18 mouse cellular contexts compared by ENCODE assay signal in the genomic region with DNA sequence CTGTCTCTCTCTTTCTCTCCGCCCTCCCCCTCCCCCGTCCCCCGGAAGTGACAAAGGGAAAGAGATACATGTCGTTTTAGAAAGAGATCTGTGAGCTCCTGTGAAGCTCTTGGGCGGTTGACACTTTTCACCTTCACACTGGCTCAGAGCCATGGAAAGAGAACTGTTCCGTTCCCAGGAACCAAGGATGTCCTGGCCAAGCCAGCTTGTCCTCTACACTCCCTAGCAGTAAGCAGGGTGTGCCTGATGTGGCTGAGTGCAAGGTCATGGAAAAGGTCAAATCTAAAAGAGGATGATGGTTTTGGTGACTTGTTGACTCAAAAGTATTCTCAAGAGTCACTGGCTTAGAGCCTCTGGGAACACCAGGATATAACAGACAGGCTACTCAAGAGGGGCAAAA.
DNase-seq lines count a peak whose midpoint lies in the region; ATAC-seq and TF ChIP-seq lines count a peak whose summit lies in the region.
"Had no signal": no experiment of that assay in that cellular context is flagged by ENCODE, and none has a peak within 500 bp of the region (broad histone marks: within the 10 kb centered on the region; RNA-seq: fewer than 3 reads in every experiment).

No protein-coding gene starts in this region.

- H3K4me3 ChIP-seq in lung, embryonic 14.5 days (ENCODE audit: low read depth, low read length), result no peak overlapping the region
- no peak overlapping the region for H3K4me3 ChIP-seq in heart, embryonic 11.5 days (ENCODE audit: low read depth, low read length)
- no peak overlapping the region for H3K4me3 ChIP-seq in hindbrain, embryonic 11.5 days (ENCODE audit: low read depth, low read length)
- H3K4me3 ChIP-seq: embryonic facial prominence, embryonic 15.5 days; forebrain, embryonic 13.5 days; hindbrain, embryonic 10.5 days; limb, embryonic 12.5 days; liver, embryonic 15.5 days; midbrain, embryonic 12.5 days; myocyte; stomach, embryonic 15.5 days had no signal

- peak; percentile 60; the same call in 1 of the 2 replicates for ATAC-seq in lung, embryonic 14.5 days (ENCODE audit: insufficient read depth)
- peak; percentile 46; the same call in 1 of the 2 replicates for ATAC-seq in heart, embryonic 11.5 days (replicated peaks; ENCODE audit: insufficient number of reproducible peaks, low FRiP score, low TSS enrichment)
- ATAC-seq in hindbrain, embryonic 11.5 days (ENCODE audit: low FRiP score), result no peak
- ATAC-seq: forebrain, embryonic 13.5 days had no signal

- H3K9me3 ChIP-seq in lung, embryonic 14.5 days (ENCODE audit: low read depth, low read length), result no peaks in the 10 kb centered on the region
- no peaks in the 10 kb centered on the region for H3K9me3 ChIP-seq in heart, embryonic 11.5 days (replicated peaks; ENCODE audit: control insufficient read depth, low read length)
- no peaks in the 10 kb centered on the region for H3K9me3 ChIP-seq in hindbrain, embryonic 11.5 days (ENCODE audit: control insufficient read depth, low read length)
- H3K9me3 ChIP-seq: embryonic facial prominence, embryonic 15.5 days; forebrain, embryonic 13.5 days; hindbrain, embryonic 10.5 days; limb, embryonic 12.5 days; liver, embryonic 15.5 days; midbrain, embryonic 12.5 days; stomach, embryonic 15.5 days had no signal

- H3K4me2 ChIP-seq in lung, embryonic 14.5 days, result no peak overlapping the region
- no peak overlapping the region for H3K4me2 ChIP-seq in heart, embryonic 11.5 days
- H3K4me2 ChIP-seq in hindbrain, embryonic 11.5 days (replicated peaks; ENCODE audit: low read depth, low read length), result no peak overlapping the region
- H3K4me2 ChIP-seq: embryonic facial prominence, embryonic 15.5 days; forebrain, embryonic 13.5 days; limb, embryonic 12.5 days; liver, embryonic 15.5 days; midbrain, embryonic 12.5 days; stomach, embryonic 15.5 days had no signal

- peak; percentile 63 for DNase-seq in lung, embryonic 14.5 days
- DNase-seq in lung, postnatal 10 days, result no peak
- peak; percentile 25 for DNase-seq in adrenal gland, postnatal 14 days
- peak; percentile 28 to 30 for DNase-seq in heart, postnatal 36 days
- DNase-seq in spleen, postnatal 14 days (ENCODE audit: low spot score in 2 of 2), result no peak
- no peak for DNase-seq in hindbrain, embryonic 11.5 days (ENCODE audit: low spot score)
- no peak for DNase-seq in left cerebral cortex, postnatal 36 days (ENCODE audit: low spot score in 2 of 2)
- DNase-seq: cerebellum, adult 18-20 months; kidney, postnatal 10 days had no signal

- no peaks in the 10 kb centered on the region for H3K27me3 ChIP-seq in lung, embryonic 14.5 days (ENCODE audit: insufficient read depth, low read length)
- H3K27me3 ChIP-seq in heart, embryonic 11.5 days (ENCODE audit: control insufficient read depth, insufficient read depth, low read length), result no peaks in the 10 kb centered on the region
- H3K27me3 ChIP-seq in hindbrain, embryonic 11.5 days (ENCODE audit: control insufficient read depth, insufficient read depth, low read length), result no peaks in the 10 kb centered on the region
- H3K27me3 ChIP-seq: embryonic facial prominence, embryonic 15.5 days; liver, embryonic 15.5 days; stomach, embryonic 15.5 days had no signal

- H3K27ac ChIP-seq in lung, embryonic 14.5 days (ENCODE audit: low read depth), result no peak overlapping the region
- peak overlapping the region; percentile 54; the same call in 1 of the 2 replicates for H3K27ac ChIP-seq in heart, embryonic 11.5 days (ENCODE audit: low read depth, low read length)
- H3K27ac ChIP-seq in hindbrain, embryonic 11.5 days (ENCODE audit: low read depth, low read length), result no peak overlapping the region
- H3K27ac ChIP-seq: embryonic facial prominence, embryonic 15.5 days; forebrain, embryonic 13.5 days; hindbrain, embryonic 10.5 days; limb, embryonic 12.5 days; liver, embryonic 15.5 days; midbrain, embryonic 12.5 days; stomach, embryonic 15.5 days had no signal

- intact Hi-C loops in heart, postnatal 36 days (cut with DNase I), result loop anchor here (5.0 kb wide), 1 partner anchor 58 kb away; no protein-coding TSS in a partner anchor
- intact Hi-C loops in left cerebral cortex, postnatal 36 days (cut with DNase I), result no loop called here

- H3K9ac ChIP-seq in lung, embryonic 14.5 days, result no peak overlapping the region
- no peak overlapping the region for H3K9ac ChIP-seq in heart, embryonic 11.5 days (ENCODE audit: low read depth, low read length)
- no peak overlapping the region for H3K9ac ChIP-seq in hindbrain, embryonic 11.5 days (ENCODE audit: low read depth, low read length)
- H3K9ac ChIP-seq: embryonic facial prominence, embryonic 15.5 days; forebrain, embryonic 13.5 days; limb, embryonic 12.5 days; liver, embryonic 15.5 days; midbrain, embryonic 12.5 days; stomach, embryonic 15.5 days had no signal

- H3K36me3 ChIP-seq in lung, embryonic 14.5 days (ENCODE audit: insufficient read depth), result no peaks in the 10 kb centered on the region
- H3K36me3 ChIP-seq in heart, embryonic 11.5 days (ENCODE audit: control insufficient read depth, insufficient read depth, low read length), result no peaks in the 10 kb centered on the region
- H3K36me3 ChIP-seq in hindbrain, embryonic 11.5 days (ENCODE audit: control insufficient read depth, insufficient read depth, low read length), result no peaks in the 10 kb centered on the region
- H3K36me3 ChIP-seq: embryonic facial prominence, embryonic 15.5 days; hindbrain, embryonic 10.5 days; limb, embryonic 12.5 days; liver, embryonic 15.5 days; midbrain, embryonic 12.5 days; stomach, embryonic 15.5 days had no signal

- no peak for TF ChIP-seq CTCF in lung, embryonic 14.5 days (IDR thresholded peaks at IDR 0.05; ENCODE audit: low read depth)

- no peaks in the 10 kb centered on the region for H3K4me1 ChIP-seq in lung, embryonic 14.5 days (ENCODE audit: insufficient read depth)
- H3K4me1 ChIP-seq in heart, embryonic 11.5 days (ENCODE audit: control insufficient read depth, insufficient read depth, low read length), result peaks cover 4% of the 10 kb centered on the region; the same call in 1 of the 2 replicates
- no peaks in the 10 kb centered on the region for H3K4me1 ChIP-seq in hindbrain, embryonic 11.5 days (replicated peaks; ENCODE audit: control insufficient read depth, insufficient read depth, low read length)
- H3K4me1 ChIP-seq: embryonic facial prominence, embryonic 15.5 days; liver, embryonic 15.5 days; midbrain, embryonic 12.5 days; stomach, embryonic 15.5 days had no signal

- WGBS in lung, embryonic 14.5 days, result 44% methylated on average over 6 of the region's 6 CpGs
- 49% methylated on average over 6 of the region's 6 CpGs for WGBS in heart, embryonic 11.5 days (ENCODE audit: insufficient replicate concordance)
- WGBS in hindbrain, embryonic 11.5 days, result 84% methylated on average over 6 of the region's 6 CpGs

Comparison
In these comparisons a context has a peak if more than half of its experiments do, and no peak if none do; other contexts are left out.
1. DNase-seq: peak in lung, embryonic 14.5 days (single experiment), adrenal gland, postnatal 14 days (single experiment) and heart, postnatal 36 days (2 of 2); none in lung, postnatal 10 days (single experiment), spleen, postnatal 14 days (0 of 2), hindbrain, embryonic 11.5 days (single experiment) and left cerebral cortex, postnatal 36 days (0 of 2).